Mouse (Mus musculus) embryonic facial prominence, embryonic 11.5 days (tissue): ENCODE results near the gene Gm45208. TPM values are rescaled to one million over a fixed set of nuclear protein-coding genes. Genes with fewer than 3 reads are reported as not detected.
"Not testable (repeated sequence)": the region's sequence is repeated elsewhere in the genome, so short reads cannot be mapped to it uniquely, and the experiment has no call there.

ENCODE experiments used
- ATAC-seq: fragments of 200-750 bp; cut with Nextera tagmentation; replicated peaks from 2 replicates; pipeline ENCODE4 v1.8.0; 2017; ENCODE audit warnings: low read depth; ENCODE audit not compliant: insufficient number of reproducible peaks, low FRiP score, low TSS enrichment
- DNase-seq: peaks from one replicate; pipeline ENCODE4 v3.0.0-alpha.2; 2015; ENCODE audit warnings: low spot score
- H3K27ac ChIP-seq: fragments of 300-500 bp; sonication (generic); replicated peaks from 2 replicates; pipeline ENCODE4 v1.5.1; 2014; ENCODE audit warnings: mild to moderate bottlenecking, low read depth, low read length, control low read depth
- H3K27me3 ChIP-seq: fragments of 300-500 bp; sonication (generic); 2 replicates; pipeline ENCODE4 v1.6.1; 2014; ENCODE audit warnings: mild to moderate bottlenecking, low read length, moderate library complexity, mixed read lengths; ENCODE audit not compliant: control insufficient read depth, insufficient read depth
- H3K36me3 ChIP-seq: fragments of 300-500 bp; sonication (generic); replicated peaks from 2 replicates; pipeline ENCODE4 v1.6.1; 2014; ENCODE audit warnings: low read depth, mild to moderate bottlenecking, low read length, moderate library complexity, mixed read lengths; ENCODE audit not compliant: control insufficient read depth, insufficient read depth
- H3K4me1 ChIP-seq: fragments of 300-500 bp; sonication (generic); 2 replicates; pipeline ENCODE4 v1.6.1; 2014; ENCODE audit warnings: low read length, mixed read lengths; ENCODE audit not compliant: control insufficient read depth, insufficient read depth
- H3K4me2 ChIP-seq: fragments of 300-500 bp; sonication (generic); 2 replicates; pipeline ENCODE4 v1.6.1; 2014; ENCODE audit warnings: low read depth, mild to moderate bottlenecking, control low read depth, low read length, moderate library complexity
- H3K4me3 ChIP-seq: fragments of 300-500 bp; sonication (generic); 2 replicates; pipeline ENCODE4 v1.5.1; 2014; ENCODE audit warnings: low read depth, low read length, control low read depth
- H3K9ac ChIP-seq: fragments of 300-500 bp; sonication (generic); replicated peaks from 2 replicates; pipeline ENCODE4 v1.6.1; 2014; ENCODE audit warnings: mild to moderate bottlenecking, control low read depth, low read length
- H3K9me3 ChIP-seq: fragments of 300-500 bp; sonication (generic); replicated peaks from 2 replicates; pipeline ENCODE4 v1.6.1; 2016; ENCODE audit warnings: mild to moderate bottlenecking, low read length, inconsistent platforms, mixed read lengths; ENCODE audit not compliant: control insufficient read depth
- WGBS: fragments of 180-500 bp; shearing (Covaris S2); extraction: QIAGEN DNeasy Blood & Tissue Kit; methylation state at CpG from one replicate; pipeline ENCODE4 v1.1.7; 2014; 5-methylcytosine and 5-hydroxymethylcytosine counted together
- polyA plus RNA-seq: library from polyadenylated mRNA; unstranded; fragments of >200 nt; fragmentation: Nextera tagmentation; extraction: Ambion mirVana; gene quantifications from 2 replicates; pipeline ENCODE4 v1.2.1, GENCODE M21; 2014

Gm45208 gene
- polyA plus RNA-seq, 1 experiment from 2014 or later: not detected

- peak overlapping the region; percentile 3; the same call in 1 of the 2 replicates for H3K4me3 ChIP-seq
- peak overlapping the region; percentile 25 for H3K4me2 ChIP-seq
- no peaks in the 10 kb centered on the region for H3K4me1 ChIP-seq
- DNase-seq (no peak), ATAC-seq (peak; percentile 37; the same call in 1 of the 2 replicates)
- no peaks in the 10 kb centered on the region for H3K27me3 ChIP-seq
- 25% methylated on average over 12 of the region's 12 CpGs for WGBS
- H3K27ac ChIP-seq: no peak overlapping the region
- peak overlapping the region; percentile 34; the same call in 1 of the 2 replicates for H3K9ac ChIP-seq
- H3K36me3 ChIP-seq: no peaks in the 10 kb centered on the region
- H3K9me3 ChIP-seq: no peaks in the 10 kb centered on the region
These were observed 42.0 kb upstream of the Gm45208 start for GRCm38 (mm10) chrX:7680057-7680412.

GRCm38 (mm10) chrX:7680864-7681263 lies 41.2 kb upstream of the Gm45208 start, which contains the start of gene Magix:
TSS of gene Magix (minus strand) at chrX:7681251.
- H3K9ac ChIP-seq: peak within 1 kb of the TSS; percentile 34; the same call in 1 of the 2 replicates

GRCm38 (mm10) chrX:7688321-7688720 lies 33.7 kb upstream of the Gm45208 start:
- Histone ChIP-seq H3K27ac (no peak overlapping the region), H3K9me3 (no peaks in the 10 kb centered on the region), H3K27me3 (no peaks in the 10 kb centered on the region), H3K4me1 (no peaks in the 10 kb centered on the region), H3K36me3 (no peaks in the 10 kb centered on the region), H3K4me2 (no peak overlapping the region), H3K9ac (no peak overlapping the region), H3K4me3 (no peak overlapping the region)
- ATAC-seq (no peak), DNase-seq (no peak)
- 96% methylated on average over 2 of the region's 2 CpGs for WGBS

More at GRCm38 (mm10) chrX:7680864-7681263, 41.2 kb upstream of the Gm45208 start, which contains the start of gene Magix:
- Histone ChIP-seq H3K36me3 (no peaks in the 10 kb centered on the region), H3K27me3 (no peaks in the 10 kb centered on the region), H3K4me1 (no peaks in the 10 kb centered on the region), H3K27ac (no peak within 1 kb of the TSS), H3K4me3 (no peak within 1 kb of the TSS), H3K9me3 (no peaks in the 10 kb centered on the region), H3K4me2 (peak within 1 kb of the TSS; percentile 25)
- WGBS: 61% methylated on average over 14 of the region's 14 CpGs
- DNase-seq: no peak
- no peak for ATAC-seq

- Histone ChIP-seq H3K4me2 (no peak overlapping the region), H3K27me3 (no peaks in the 10 kb centered on the region), H3K9me3 (no peaks in the 10 kb centered on the region), H3K27ac (no peak overlapping the region), H3K9ac (no peak overlapping the region), H3K4me3 (no peak overlapping the region), H3K36me3 (no peaks in the 10 kb centered on the region), H3K4me1 (no peaks in the 10 kb centered on the region)
- no peak for DNase-seq
- no peak for ATAC-seq
- WGBS: 59% methylated on average over 3 of the region's 3 CpGs
These were observed 31.6 kb upstream of the Gm45208 start for GRCm38 (mm10) chrX:7690486-7690885.

- 41% methylated on average over 4 of the region's 4 CpGs for WGBS
- no peak for DNase-seq
- Histone ChIP-seq H3K9ac (no peak overlapping the region), H3K36me3 (no peaks in the 10 kb centered on the region), H3K4me3 (no peak overlapping the region), H3K9me3 (no peaks in the 10 kb centered on the region), H3K27ac (no peak overlapping the region), H3K4me2 (no peak overlapping the region), H3K4me1 (no peaks in the 10 kb centered on the region), H3K27me3 (no peaks in the 10 kb centered on the region)
- no peak for ATAC-seq
These were observed 29.2 kb upstream of the Gm45208 start for GRCm38 (mm10) chrX:7692862-7693261.

- H3K36me3 ChIP-seq: no peaks in the 10 kb centered on the region
- H3K9me3 ChIP-seq: no peaks in the 10 kb centered on the region
- DNase-seq: no peak
- H3K4me2 ChIP-seq: no peak overlapping the region
- H3K27ac ChIP-seq: no peak overlapping the region
- 49% methylated on average over 6 of the region's 6 CpGs for WGBS
- H3K4me1 ChIP-seq: no peaks in the 10 kb centered on the region
- no peaks in the 10 kb centered on the region for H3K27me3 ChIP-seq
- no peak overlapping the region for H3K9ac ChIP-seq
- peak; percentile 34; the same call in 1 of the 2 replicates for ATAC-seq
- H3K4me3 ChIP-seq: no peak overlapping the region
These were observed 25.5 kb upstream of the Gm45208 start for GRCm38 (mm10) chrX:7696520-7696919.

GRCm38 (mm10) chrX:7696954-7697381 lies 25.1 kb upstream of the Gm45208 start, which contains the start of gene Gpkow:
TSS of gene Gpkow (plus strand) at chrX:7697131.
- Histone ChIP-seq H3K4me1 (no peaks in the 10 kb centered on the region), H3K4me3 (peak within 1 kb of the TSS; percentile 47), H3K9me3 (no peaks in the 10 kb centered on the region), H3K9ac (peak within 1 kb of the TSS; percentile 63), H3K27me3 (no peaks in the 10 kb centered on the region), H3K36me3 (no peaks in the 10 kb centered on the region), H3K4me2 (peak within 1 kb of the TSS; percentile 38), H3K27ac (no peak within 1 kb of the TSS)
- peak; percentile 93 for DNase-seq
- 10% methylated on average over 33 of the region's 33 CpGs for WGBS
- ATAC-seq: peak; percentile 94

- H3K9ac ChIP-seq, H3K27ac ChIP-seq, H3K27me3 ChIP-seq, H3K9me3 ChIP-seq, ATAC-seq, DNase-seq, H3K36me3 ChIP-seq, H3K4me1 ChIP-seq: not testable (repeated sequence)
- peak overlapping the region; percentile 23 for H3K4me3 ChIP-seq
- H3K4me2 ChIP-seq: peak overlapping the region; percentile 39
- 31% methylated on average over 4 of the region's 12 CpGs for WGBS
These were observed 8.3 kb upstream of the Gm45208 start for GRCm38 (mm10) chrX:7713764-7714134.
